Mouse (Mus musculus) intestine, postnatal 0 days (tissue): ENCODE results near the gene Nkg7. TPM values are rescaled to one million over a fixed set of nuclear protein-coding genes. Genes with fewer than 3 reads are reported as not detected.

Experiments used
- ATAC-seq: fragments of 200-750 bp; cut with Nextera tagmentation; 2 replicates; pipeline ENCODE4 v1.8.0; 2017; ENCODE audit warnings: mild to moderate bottlenecking, moderate TSS enrichment, moderate library complexity
- H3K27ac ChIP-seq: fragments of 300-500 bp; sonication (generic); 2 replicates; pipeline ENCODE4 v1.5.1; 2014; ENCODE audit warnings: mild to moderate bottlenecking, low read depth, low read length, moderate library complexity
- H3K27me3 ChIP-seq: fragments of 300-500 bp; sonication (generic); replicated peaks from 2 replicates; pipeline ENCODE4 v1.6.1; 2014; ENCODE audit warnings: low read length, mixed read lengths; ENCODE audit not compliant: control insufficient read depth, insufficient read depth
- H3K36me3 ChIP-seq: fragments of 300-500 bp; sonication (generic); 2 replicates; pipeline ENCODE4 v1.6.1; 2014; ENCODE audit warnings: mild to moderate bottlenecking, moderate library complexity; ENCODE audit not compliant: control insufficient read depth, insufficient read depth
- H3K4me1 ChIP-seq: fragments of 300-500 bp; sonication (generic); replicated peaks from 2 replicates; pipeline ENCODE4 v1.6.1; 2014; ENCODE audit warnings: antibody characterized with exemption, low read length, mixed read lengths; ENCODE audit not compliant: control insufficient read depth, insufficient read depth
- H3K4me2 ChIP-seq: fragments of 300-500 bp; sonication (generic); replicated peaks from 2 replicates; pipeline ENCODE4 v1.6.1; 2014; ENCODE audit warnings: low read depth, mild to moderate bottlenecking, moderate library complexity
- H3K4me3 ChIP-seq: fragments of 300-500 bp; sonication (generic); 2 replicates; pipeline ENCODE4 v1.5.1; 2014; ENCODE audit warnings: low read depth, low read length
- H3K9ac ChIP-seq: fragments of 300-500 bp; sonication (generic); 2 replicates; pipeline ENCODE4 v1.6.1; 2014; ENCODE audit warnings: mild to moderate bottlenecking, low read depth, low read length
- H3K9me3 ChIP-seq: fragments of 300-500 bp; sonication (generic); 2 replicates; pipeline ENCODE4 v1.6.1; 2016; ENCODE audit warnings: mixed run types; ENCODE audit not compliant: control insufficient read depth
- CTCF ChIP-seq: sonication (generic); IDR thresholded peaks from 2 replicates; pipeline ENCODE4 v1.5.1; 2016; ENCODE audit warnings: low read depth, mild to moderate bottlenecking, control low read depth, antibody characterized with exemption, moderate library complexity
- WGBS: fragments of 180-500 bp; shearing (Covaris S2); extraction: QIAGEN DNeasy Blood & Tissue Kit; methylation state at CpG from one replicate; pipeline ENCODE4 v1.1.7; 2014; 5-methylcytosine and 5-hydroxymethylcytosine counted together
- microRNA-seq: library from miRNA; unstranded; fragments of <30 nt; microRNA quantifications from one replicate; pipeline ENCODE4, GENCODE M21; 2016
- polyA plus RNA-seq: library from polyadenylated mRNA; unstranded; fragments of >200 nt; fragmentation: Nextera tagmentation; extraction: Ambion mirVana; gene quantifications from 2 replicates; pipeline ENCODE4 v1.2.1, GENCODE M21; 2015

Nkg7 gene
- polyA plus RNA-seq, 1 experiment from 2014 or later: 2.7 TPM

DNA sequence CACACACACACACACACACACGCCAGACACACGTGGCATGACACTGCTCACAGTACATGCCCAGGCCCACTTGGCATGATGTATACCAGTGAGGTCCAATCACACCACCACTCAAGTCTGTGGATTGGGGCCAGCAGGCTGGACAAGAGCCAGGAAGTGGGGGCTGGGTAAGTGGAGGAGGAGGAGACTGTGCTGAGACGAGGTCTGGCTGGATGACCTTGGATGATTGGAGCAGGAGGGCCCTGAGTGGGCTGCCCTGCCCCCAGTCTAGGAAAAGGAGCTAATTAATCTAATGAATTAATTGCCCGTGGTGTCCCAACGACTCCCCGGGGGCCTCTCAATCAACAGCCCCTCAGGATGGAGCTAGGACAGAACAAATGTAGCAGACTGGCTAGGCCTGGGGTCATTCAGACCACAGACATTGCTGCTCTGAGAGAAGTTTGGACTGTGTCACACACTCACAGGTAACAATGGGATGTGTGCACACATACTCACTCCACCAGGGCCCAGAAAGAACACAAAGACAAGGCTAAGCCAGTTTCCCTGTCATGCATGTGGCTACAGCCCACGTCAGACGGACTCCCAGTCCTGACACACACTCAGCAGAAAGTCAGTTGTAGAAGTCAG is 45.3 kb downstream of the Nkg7 start:
- Histone ChIP-seq H3K27ac (no peak overlapping the region), H3K4me2 (no peak overlapping the region), H3K36me3 (no peaks in the 10 kb centered on the region), H3K9ac (no peak overlapping the region), H3K27me3 (peaks cover 6% of the 10 kb centered on the region), H3K9me3 (no peaks in the 10 kb centered on the region), H3K4me1 (no peaks in the 10 kb centered on the region), H3K4me3 (no peak overlapping the region)
- TF ChIP-seq CTCF: no peak
- no peak for ATAC-seq
- WGBS: 63% methylated on average over 8 of the region's 8 CpGs

DNA sequence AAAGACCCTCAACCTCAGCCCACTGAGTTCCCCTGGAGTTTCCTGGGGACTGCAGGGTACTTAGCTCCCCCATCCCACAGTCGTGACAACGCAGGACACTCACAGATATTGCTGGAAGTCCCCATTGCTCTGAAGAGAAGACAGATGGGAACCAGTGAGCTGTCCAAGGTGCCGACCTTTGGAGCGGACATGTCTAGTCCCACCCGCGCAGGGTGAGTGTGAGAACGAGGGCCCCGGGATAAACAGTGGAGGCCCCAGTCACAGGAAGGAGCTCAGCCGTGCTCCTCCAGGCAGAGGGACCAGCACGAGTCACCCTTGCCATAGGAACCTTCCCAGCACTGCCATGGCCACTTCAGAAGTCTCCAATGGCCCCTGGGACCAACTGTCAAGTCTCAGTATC is 46.4 kb downstream of the Nkg7 start:
- no peaks in the 10 kb centered on the region for H3K27me3 ChIP-seq
- 0% methylated on average over 10 of the region's 10 CpGs for WGBS
- no peak for TF ChIP-seq CTCF
- H3K9me3 ChIP-seq: no peaks in the 10 kb centered on the region
- H3K36me3 ChIP-seq: no peaks in the 10 kb centered on the region
- no peak for ATAC-seq
- no peak overlapping the region for H3K9ac ChIP-seq
- H3K27ac ChIP-seq: no peak overlapping the region
- H3K4me1 ChIP-seq: no peaks in the 10 kb centered on the region
- H3K4me2 ChIP-seq: no peak overlapping the region
- no peak overlapping the region for H3K4me3 ChIP-seq

Small RNAs within 50 kb of the gene (microRNA-seq; reads per million reads assigned to microRNA genes)
- gene Mir7051: 1.6 reads per million

Other genes starting within 250 kb of the Nkg7 start
- gene Zfp715, start 123.8 kb upstream of the Nkg7 start, polyA plus RNA-seq: 5.3 and 5.5 TPM in 2 replicates
- gene Siglecf, start 85.7 kb upstream of the Nkg7 start, polyA plus RNA-seq: 0.25 and 0.33 TPM in 2 replicates
- 0.07 and 0.08 TPM in 2 replicates for gene Siglecg, start 28.9 kb upstream of the Nkg7 start, polyA plus RNA-seq
- 0.52 and 0.92 TPM in 2 replicates for gene Lim2, start 9.4 kb upstream of the Nkg7 start, polyA plus RNA-seq
- gene Cldnd2, start 3.7 kb downstream of the Nkg7 start, polyA plus RNA-seq: not detected in 2 replicates
- gene Etfb, start 7.0 kb downstream of the Nkg7 start, polyA plus RNA-seq: 813 and 825 TPM in 2 replicates
- gene Gm45233, start 7.1 kb downstream of the Nkg7 start, polyA plus RNA-seq: 0.23 and 0.24 TPM in 2 replicates
- gene Vsig10l, start 26.1 kb downstream of the Nkg7 start, polyA plus RNA-seq: 4.5 and 5.3 TPM in 2 replicates
- 0.20 TPM in 2 replicates for gene Iglon5, start 53.0 kb downstream of the Nkg7 start, polyA plus RNA-seq
- not detected in 2 replicates for gene 4931406B18Rik, start 68.9 kb downstream of the Nkg7 start, polyA plus RNA-seq
- gene Cd33, start 107.4 kb downstream of the Nkg7 start, polyA plus RNA-seq: 1.5 and 2.7 TPM in 2 replicates
- gene Zfp658, start 125.2 kb downstream of the Nkg7 start, polyA plus RNA-seq: 0.68 and 0.75 TPM in 2 replicates
- gene Zfp719, start 142.5 kb downstream of the Nkg7 start, polyA plus RNA-seq: 3.5 and 3.6 TPM in 2 replicates
- not detected in 2 replicates for gene Zfp819, start 170.1 kb downstream of the Nkg7 start, polyA plus RNA-seq
- 59.7 and 68.3 TPM in 2 replicates for gene Ceacam18, start 197.6 kb downstream of the Nkg7 start, polyA plus RNA-seq
- 0.50 and 0.64 TPM in 2 replicates for gene Siglece, start 223.1 kb downstream of the Nkg7 start, polyA plus RNA-seq
- gene Ctu1, start 234.9 kb downstream of the Nkg7 start, polyA plus RNA-seq: 5.2 and 5.8 TPM in 2 replicates